Mouse (Mus musculus) heart, postnatal 10 days (tissue): ENCODE data around the gene Clca3a1. TPM values are rescaled to one million over a fixed set of nuclear protein-coding genes. Genes with fewer than 3 reads are reported as not detected.
A peak's percentile ranks its signal among the peaks of the same experiment; 100 is the strongest.

Source experiments
- DNase-seq, 2 experiments: peaks; one replicate each; pipeline ENCODE4 v3.0.0; 2021
- intact Hi-C: fragments of 180-260 bp; cut with DNase I; formaldehyde crosslinking; loops from one replicate; pipeline ENCODE4 v1.15.1; 2025
- total RNA-seq, 2 experiments: library from RNA; stranded (reverse); gene quantifications; 2 replicates each; pipeline ENCODE4 v1.2.3; 2021

The Clca3a1 gene
- total RNA-seq, 2 experiments from 2014 or later, result 4.8 to 5.8 TPM

DNA sequence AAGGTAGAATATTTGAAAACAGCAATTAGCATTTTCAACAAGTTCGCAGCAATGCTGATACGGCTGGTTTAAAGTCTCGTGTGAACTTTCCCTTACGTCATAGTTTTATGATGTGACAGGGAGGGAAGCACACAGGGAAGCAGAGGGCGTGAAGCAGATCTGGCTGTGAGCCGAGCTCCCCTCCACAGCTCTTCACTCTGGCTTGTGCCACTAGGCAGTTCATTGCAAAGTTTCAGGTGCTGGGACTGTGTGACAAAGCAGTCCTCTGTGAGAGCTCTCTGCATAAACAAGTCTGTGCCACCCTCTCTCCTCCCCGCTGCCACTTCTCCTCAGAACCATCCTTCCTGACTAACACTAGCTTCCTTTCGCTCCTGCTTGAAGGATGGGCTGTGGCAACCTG lies 72.5 kb downstream of the Clca3a1 start:
- no peak for DNase-seq
- intact Hi-C loops, result no loop called here

DNA sequence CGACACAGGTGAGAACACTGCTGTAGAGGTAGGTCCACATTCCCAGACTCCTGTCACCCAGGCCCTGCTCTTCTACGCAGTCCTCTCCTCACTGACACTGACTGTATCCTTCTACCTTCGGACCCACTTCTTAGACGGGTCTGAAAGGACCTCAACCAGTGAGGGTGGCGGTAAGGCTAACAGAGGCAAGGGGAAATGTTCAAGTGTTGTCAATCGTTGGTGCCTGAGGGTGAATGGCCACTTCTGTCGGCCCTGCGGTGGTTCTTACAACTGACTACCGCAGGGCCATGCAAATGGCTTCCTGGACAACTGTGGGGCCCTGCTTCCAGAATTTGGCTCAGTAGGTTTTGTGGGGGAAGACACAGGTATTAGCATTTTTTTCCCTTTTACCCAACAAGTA lies 73.2 kb downstream of the Clca3a1 start:
- no peak for DNase-seq
- intact Hi-C loops, result no loop called here

DNA sequence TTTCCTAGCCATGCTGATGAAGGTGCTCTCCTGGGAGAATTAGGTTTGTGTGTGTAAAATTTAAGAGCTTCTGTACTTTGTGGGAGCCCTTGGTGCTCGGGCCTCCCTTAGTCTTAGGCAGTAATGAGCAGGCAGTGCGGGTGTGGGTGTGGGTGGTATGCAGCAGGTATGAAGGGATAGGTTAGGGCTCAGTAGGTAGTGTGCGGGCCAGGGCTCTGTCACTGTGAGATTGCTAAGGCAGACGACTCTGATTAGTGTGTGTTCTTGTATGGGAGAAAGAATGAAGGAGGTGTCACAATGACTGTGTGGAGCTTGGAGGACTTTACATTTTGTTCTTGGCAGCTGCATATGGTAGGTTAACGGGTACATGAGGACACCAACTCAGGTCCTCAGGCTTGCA lies 74.6 kb downstream of the Clca3a1 start:
- intact Hi-C loops, result no loop called here
- no peak for DNase-seq

DNA sequence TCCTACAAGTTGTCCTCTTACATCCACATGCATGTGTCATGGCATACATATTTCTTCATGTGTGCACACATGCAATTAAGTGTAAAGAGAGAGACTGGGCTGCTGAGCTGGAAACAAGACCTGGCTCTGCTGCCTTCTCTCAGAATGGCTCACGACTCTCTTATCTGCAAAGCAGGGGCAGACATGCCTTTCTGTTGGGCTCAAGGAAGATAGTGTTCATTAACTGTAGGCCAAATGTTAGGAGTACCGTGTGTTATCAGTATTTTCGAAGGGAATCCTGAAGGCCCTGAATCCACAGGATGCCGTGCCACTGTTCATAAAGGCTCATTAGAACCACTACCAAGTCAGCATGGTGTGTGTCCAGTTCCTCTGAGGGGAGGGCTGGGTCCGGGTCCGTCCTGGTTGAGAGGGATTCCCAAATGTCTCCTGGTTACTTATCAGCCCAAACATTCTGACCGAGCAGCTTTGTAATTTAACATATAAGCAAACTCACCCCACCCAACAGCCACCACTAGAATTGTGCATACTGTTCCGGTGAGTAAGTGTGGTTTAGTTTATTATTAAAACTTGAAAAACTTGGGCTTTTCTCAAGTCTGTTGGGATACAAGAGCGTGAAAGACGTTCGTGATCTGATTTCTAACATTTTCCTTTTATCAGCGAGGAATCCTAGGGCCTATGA lies 77.5 kb downstream of the Clca3a1 start:
- no peak for DNase-seq
- intact Hi-C loops, result no loop called here

DNA sequence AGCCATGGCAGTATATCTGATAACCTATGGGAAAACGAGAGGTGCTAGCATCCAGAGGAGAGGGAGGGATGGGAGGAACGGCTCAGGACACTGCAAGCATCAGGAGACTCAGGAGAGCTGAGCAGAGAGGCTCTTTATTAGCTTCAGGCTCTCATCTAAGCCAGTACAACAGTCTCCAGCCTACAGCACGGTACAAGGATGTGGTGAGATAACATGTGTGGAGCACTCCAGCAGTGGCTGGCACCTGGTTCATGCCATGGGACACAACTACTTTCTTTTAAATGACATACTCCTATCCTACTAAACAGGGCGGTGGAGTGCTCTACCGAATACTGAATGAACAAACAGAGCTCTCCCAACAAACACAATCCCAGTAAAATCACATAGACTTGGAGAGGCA lies 79.2 kb downstream of the Clca3a1 start:
- no peak for DNase-seq
- intact Hi-C loops, result no loop called here

DNA sequence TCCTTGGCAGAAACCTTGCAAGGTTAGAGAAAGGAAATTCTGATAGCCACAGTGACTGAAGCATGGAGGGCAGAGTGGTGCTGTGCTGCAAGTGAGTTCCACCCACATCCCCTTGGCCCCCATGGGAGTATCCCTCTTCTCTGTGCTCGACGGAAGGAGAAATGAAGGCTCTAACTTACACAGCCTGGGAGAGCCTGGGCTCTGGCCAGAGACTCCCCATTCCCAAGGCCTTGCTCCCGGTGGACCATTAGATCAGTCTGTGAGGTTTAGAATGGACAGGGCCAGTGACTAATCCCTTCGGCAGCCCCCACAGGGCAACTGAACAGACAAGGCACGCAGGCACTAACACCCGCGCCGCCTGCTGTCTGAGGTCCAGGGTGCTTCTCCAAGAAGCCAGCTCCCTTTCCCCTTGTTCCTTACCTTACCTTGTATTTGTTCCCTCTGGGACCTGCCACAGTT lies 81.0 kb downstream of the Clca3a1 start:
- intact Hi-C loops, result no loop called here
- peak; percentile 33 to 41 for DNase-seq

Other genes starting within 250 kb of the Clca3a1 start
- 10 to 100 TPM; 17.0 to 19.7 TPM for gene Hs2st1, start 190.8 kb downstream of the Clca3a1 start, total RNA-seq
- 100 to 1,000 TPM; 208 to 218 TPM for gene Selenof, start 190.7 kb downstream of the Clca3a1 start, total RNA-seq
- 100 to 1,000 TPM; 288 to 292 TPM for gene Sh3glb1, start 40.6 kb downstream of the Clca3a1 start, total RNA-seq
- gene Clca3a2, start 58.5 kb upstream of the Clca3a1 start, total RNA-seq, result 1 to 10 TPM; 1.2 to 1.9 TPM
- gene Clca3b, start 88.4 kb upstream of the Clca3a1 start, total RNA-seq, result not detected
- gene Clca4b, start 171.6 kb upstream of the Clca3a1 start, total RNA-seq, result not detected
- not detected for gene Clca4a, start 214.1 kb upstream of the Clca3a1 start, total RNA-seq